Mouse (Mus musculus): ENCODE measurements around the gene Arl4d. TPM values are rescaled to one million over a fixed set of nuclear protein-coding genes. Genes with fewer than 3 reads are reported as not detected.
"Not testable (repeated sequence)": the region's sequence is repeated elsewhere in the genome, so short reads cannot be mapped to it uniquely, and the experiment has no call there.

The Arl4d gene
- total and polyA plus RNA-seq, 3 experiments: 0.59 to 1.2 (median 0.81) TPM

DNA sequence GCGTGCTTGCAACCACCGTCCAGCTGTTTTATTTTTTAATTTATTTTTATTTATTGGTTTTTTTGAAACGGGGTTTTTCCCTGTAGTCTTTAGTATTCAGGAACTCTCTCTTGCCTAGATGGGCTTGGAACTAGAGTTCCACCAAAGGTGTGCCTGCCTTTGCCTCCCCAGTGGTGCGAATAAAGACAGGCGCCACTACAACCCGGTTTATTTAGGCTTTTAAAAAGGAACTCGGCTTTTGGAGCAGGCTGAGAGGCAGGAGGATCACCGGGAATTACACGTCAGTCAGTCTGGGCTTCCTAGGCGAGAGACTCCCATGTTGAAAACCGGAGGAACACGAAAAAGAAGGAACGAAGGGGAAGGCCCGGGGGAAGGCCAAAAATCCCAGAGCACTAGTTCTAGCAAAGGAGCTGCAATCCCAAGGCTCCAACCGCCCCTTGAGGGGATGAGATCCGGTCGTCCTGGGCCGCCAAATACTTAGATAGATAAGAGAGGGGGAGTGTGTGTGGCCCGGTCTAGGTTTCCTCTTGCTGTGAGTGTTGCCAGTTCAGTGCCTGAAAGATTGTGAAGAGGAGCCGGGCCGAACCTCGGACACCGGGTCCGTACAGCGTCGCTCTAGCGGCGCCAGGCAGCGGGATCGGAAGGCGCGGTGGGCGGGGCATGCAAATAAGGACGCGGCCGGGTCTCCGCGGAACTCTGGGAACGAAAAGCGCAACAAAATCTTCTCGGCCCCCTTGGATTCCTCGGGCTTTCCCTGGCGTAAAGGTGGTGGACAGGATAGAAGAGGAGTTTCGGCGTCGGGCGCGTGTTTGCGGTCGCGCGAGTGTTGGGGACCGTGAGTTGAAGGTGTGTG lies 24.3 kb upstream of the Arl4d start:
- Histone ChIP-seq H3K27ac (ENCODE audit: insufficient read depth, low read depth) (peak overlapping the region; percentile 52; the same call in 1 of the 2 replicates), H3K9ac (ENCODE audit: insufficient read depth, low read depth) (peak overlapping the region; percentile 75), H3K4me3 (replicated peaks in 1 of 3; ENCODE audit: low read depth in 2 of 3, low read length in 2 of 3, poor library complexity in 1 of 3) (peak overlapping the region in 1 of 3 experiments; percentile 50), H3K4me2 (ENCODE audit: insufficient read depth, low read depth, poor library complexity, severe bottlenecking) (peak overlapping the region; percentile 79), H3K4me1 (ENCODE audit: control insufficient read depth in 1 of 2, insufficient read depth in 2 of 2) (peaks cover 4 to 18% of the 10 kb centered on the region in 2 experiments; a peak in 3 of 4 replicates)
- in situ Hi-C loops (cut with MboI; ENCODE audit: low pct_ligation_motif_present, low pct_unique_long_range_greater_than_20kb, low sequenced_read_pairs); H3K9me3 ChIP-seq (replicated peaks; ENCODE audit: low read length); H3K36me3 ChIP-seq (replicated peaks in 1 of 2; ENCODE audit: control insufficient read depth in 1 of 2, insufficient read depth in 1 of 2, low read length in 1 of 2); H3K79me2 ChIP-seq (replicated peaks; ENCODE audit: control insufficient read depth, extremely low read depth, insufficient read depth, poor library complexity, severe bottlenecking); H3K27me3 ChIP-seq (replicated peaks); dilution Hi-C loops (cut with MboI; ENCODE audit: extremely low pct_ligation_motif_present, extremely low pct_unique_long_range_greater_than_20kb, low sequenced_read_pairs): not testable (repeated sequence)
- peak; percentile 57 for DNase-seq (ENCODE audit: extremely low read depth)
- TF ChIP-seq POLR2A (IDR thresholded peaks at IDR 0.05; ENCODE audit: low read depth, low read length): peak; percentile 42; the same call in 1 of the 2 replicates
- peak; percentile 59 for TF ChIP-seq NELFE (IDR thresholded peaks at IDR 0.05; ENCODE audit: low read depth, low read length)
- TF ChIP-seq ZNF384 (IDR thresholded peaks at IDR 0.05; ENCODE audit: low read depth, low read length): 0 out of 2 replicates have a peak, but pooled peaks have one; percentile 3
- 0 out of 2 replicates have a peak, but pooled peaks have one; percentile 10 for TF ChIP-seq SIN3A (IDR thresholded peaks at IDR 0.05; ENCODE audit: low read length)
- 0 out of 2 replicates have a peak, but pooled peaks have one; percentile 43 for TF ChIP-seq HCFC1 (IDR thresholded peaks at IDR 0.05; ENCODE audit: low read depth, low read length)

DNA sequence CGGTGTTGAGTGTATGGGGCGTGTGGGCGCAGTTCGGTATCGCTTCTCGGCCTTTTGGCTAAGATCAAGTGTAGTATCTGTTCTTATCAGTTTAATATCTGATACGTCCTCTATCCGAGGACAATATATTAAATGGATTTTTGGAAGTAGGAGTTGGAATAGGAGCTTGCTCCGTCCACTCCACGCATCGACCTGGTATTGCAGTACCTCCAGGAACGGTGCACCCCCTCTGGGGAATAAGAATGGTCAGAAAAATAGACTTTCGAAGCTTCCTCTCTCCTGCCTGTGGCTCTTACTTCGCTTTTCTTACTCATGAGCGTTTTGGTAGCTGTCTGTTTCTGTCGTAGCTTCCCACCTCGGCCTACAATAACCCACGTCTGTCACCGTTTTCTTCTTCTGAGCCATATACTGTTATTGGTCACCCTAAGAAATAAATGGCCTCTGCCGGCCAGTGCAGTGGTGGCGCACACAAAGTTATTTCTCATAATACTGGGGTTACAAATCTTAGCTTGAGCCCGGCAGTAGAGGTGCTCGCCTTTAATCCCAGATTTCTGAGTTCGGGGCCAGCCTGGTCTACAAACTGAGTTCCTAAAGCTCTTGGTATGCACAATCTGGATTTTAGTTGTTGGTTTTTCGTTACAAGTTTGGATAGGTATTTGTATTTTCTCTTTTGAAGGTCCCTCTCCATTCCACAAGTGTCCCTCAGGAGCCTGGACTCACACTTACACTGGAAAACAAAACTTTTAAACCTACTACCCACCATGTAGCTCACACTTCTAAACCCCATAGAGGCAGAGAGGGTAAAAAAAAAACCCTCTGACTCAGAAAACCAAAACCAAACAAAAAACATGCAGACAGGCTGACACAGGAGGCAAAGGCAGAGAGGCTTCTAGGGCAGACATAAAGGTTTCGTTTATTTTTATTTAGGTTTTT lies 23.4 kb upstream of the Arl4d start:
- H3K9me3 ChIP-seq (replicated peaks; ENCODE audit: low read length); H3K27me3 ChIP-seq (replicated peaks); H3K4me3 ChIP-seq (replicated peaks in 1 of 3; ENCODE audit: low read depth in 2 of 3, low read length in 2 of 3, poor library complexity in 1 of 3); dilution Hi-C loops (cut with MboI; ENCODE audit: extremely low pct_ligation_motif_present, extremely low pct_unique_long_range_greater_than_20kb, low sequenced_read_pairs); H3K79me2 ChIP-seq (replicated peaks; ENCODE audit: control insufficient read depth, extremely low read depth, insufficient read depth, poor library complexity, severe bottlenecking); in situ Hi-C loops (cut with MboI; ENCODE audit: low pct_ligation_motif_present, low pct_unique_long_range_greater_than_20kb, low sequenced_read_pairs); H3K36me3 ChIP-seq (replicated peaks in 1 of 2; ENCODE audit: control insufficient read depth in 1 of 2, insufficient read depth in 1 of 2, low read length in 1 of 2): not testable (repeated sequence)
- peaks cover 4 to 18% of the 10 kb centered on the region in 2 experiments; a peak in 3 of 4 replicates for H3K4me1 ChIP-seq (ENCODE audit: control insufficient read depth in 1 of 2, insufficient read depth in 2 of 2)
- H3K27ac ChIP-seq (ENCODE audit: insufficient read depth, low read depth): peak overlapping the region; percentile 52; the same call in 1 of the 2 replicates
- DNase-seq (ENCODE audit: extremely low read depth): peak; percentile 93
- TF ChIP-seq BHLHE40 (IDR thresholded peaks at IDR 0.05; ENCODE audit: low read depth, low read length) (peak; percentile 48; the same call in 1 of the 2 replicates), HCFC1 (IDR thresholded peaks at IDR 0.05; ENCODE audit: low read depth, low read length) (peak; percentile 34), ZNF384 (IDR thresholded peaks at IDR 0.05; ENCODE audit: low read depth, low read length) (peak; percentile 77; the same call in 1 of the 2 replicates), JUND (conservative IDR thresholded peaks at IDR 0.05; ENCODE audit: low read depth, low read length) (0 out of 2 replicates have a peak, but pooled peaks have one; percentile 5), TCF12 (IDR thresholded peaks at IDR 0.05; ENCODE audit: low read depth, low read length) (peak; percentile 4; the same call in 1 of the 2 replicates), ZMIZ1 (IDR thresholded peaks at IDR 0.05; ENCODE audit: low read depth, low read length) (peak; percentile 97), ETS1 (conservative IDR thresholded peaks at IDR 0.05; ENCODE audit: low read depth, low read length) (peak; percentile 71), NELFE (IDR thresholded peaks at IDR 0.05; ENCODE audit: low read depth, low read length) (peak; percentile 64), TBP (conservative IDR thresholded peaks at IDR 0.05; ENCODE audit: low read depth, low read length) (peak; percentile 86), POLR2AphosphoS2 (IDR thresholded peaks at IDR 0.05; ENCODE audit: low read depth, low read length) (peak; percentile 97), POLR2A (IDR thresholded peaks at IDR 0.05; ENCODE audit: low read depth, low read length) (peak; percentile 85), MAFK (IDR thresholded peaks at IDR 0.05; ENCODE audit: insufficient replicate concordance, low read length) (0 out of 2 replicates have a peak, but pooled peaks have one; percentile 5)
- H3K9ac ChIP-seq (ENCODE audit: insufficient read depth, low read depth): peak overlapping the region; percentile 64
- H3K4me2 ChIP-seq (ENCODE audit: insufficient read depth, low read depth, poor library complexity, severe bottlenecking): peak overlapping the region; percentile 85; the same call in 1 of the 2 replicates

All from CH12.LX (cell line).